Mouse (Mus musculus) megakaryocyte, embryonic 14.5 days (primary cell): ENCODE results near the gene Ppm1h.

ENCODE experiments used
- FLI1 ChIP-seq: IDR thresholded peaks from 2 replicates; pipeline ENCODE4 v1.6.1; 2012; ENCODE audit warnings: low read length, inconsistent platforms, mixed read lengths
- GATA1 ChIP-seq: IDR thresholded peaks from 3 replicates; pipeline ENCODE4 v1.6.1; 2012; ENCODE audit warnings: mixed read lengths, low read length, inconsistent platforms, borderline replicate concordance

DNA sequence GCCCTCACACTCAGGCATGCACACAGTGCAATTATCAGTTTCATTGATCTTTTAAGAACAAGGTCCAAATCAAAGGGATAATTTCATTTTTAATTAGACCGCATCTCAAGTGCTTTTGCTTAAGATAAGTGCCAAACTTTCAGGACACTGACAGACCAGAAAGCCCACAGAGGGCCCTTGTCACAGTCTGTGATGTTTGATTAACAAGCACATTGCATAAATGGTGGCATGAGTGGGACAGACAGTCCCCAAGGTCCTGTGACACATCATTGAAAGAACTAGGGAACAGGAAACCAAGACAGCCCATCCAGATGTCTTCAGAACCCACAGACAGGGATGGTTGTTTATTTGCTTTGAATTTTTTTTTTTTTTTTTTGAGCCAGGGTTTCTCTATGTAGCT lies 221.9 kb downstream of the Ppm1h start:
- TF ChIP-seq GATA1 (no peak), FLI1 (no peak)
